Mouse (Mus musculus) cerebellum, postnatal 14 days (tissue): Measurements from ENCODE around the gene Sepsecs.

Experiments used
- DNase-seq, 2 experiments: peaks; one replicate each; pipeline ENCODE4 v3.0.0; 2021; ENCODE audit warnings: mixed read lengths in 2 of 2

The Sepsecs gene

DNA sequence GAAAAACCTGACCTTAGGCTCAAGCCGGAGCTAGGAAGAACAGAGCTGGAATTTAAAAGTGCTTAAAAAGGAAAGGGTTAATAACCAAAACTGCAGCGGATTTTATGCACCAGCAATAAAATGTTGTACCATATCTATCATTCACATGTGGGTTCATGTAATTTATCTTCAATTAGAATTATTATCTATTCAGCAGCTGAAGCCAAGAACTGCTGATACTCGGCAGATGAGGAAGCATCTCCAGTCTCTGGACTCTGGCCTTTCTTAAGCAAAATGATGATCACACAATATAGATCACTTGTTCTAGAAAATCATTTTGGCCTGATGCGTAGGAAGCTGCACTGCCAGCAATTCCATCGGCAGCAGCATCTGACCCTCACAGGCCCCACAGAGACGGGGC lies 27.8 kb downstream of the Sepsecs start:
- DNase-seq, result no peak

DNA sequence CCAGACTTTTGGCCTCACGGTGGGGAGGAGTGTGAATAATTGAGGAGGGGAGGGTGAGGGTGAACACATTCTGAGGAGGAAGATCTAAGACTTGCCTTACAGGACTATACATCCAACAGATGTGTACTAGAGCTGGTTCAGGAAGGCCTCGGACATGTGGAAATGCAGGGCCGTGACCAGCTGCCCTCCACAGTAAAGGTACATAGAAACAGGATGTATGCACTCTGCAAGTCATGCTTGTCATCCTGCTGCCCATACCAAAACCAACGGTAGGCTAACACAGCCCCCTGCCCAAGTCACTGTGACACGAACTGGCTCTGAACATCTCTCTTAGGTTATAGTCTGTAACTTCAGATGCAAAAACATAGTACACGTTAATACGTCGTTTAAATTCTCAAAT lies 30.6 kb downstream of the Sepsecs start:
- DNase-seq, result no peak

DNA sequence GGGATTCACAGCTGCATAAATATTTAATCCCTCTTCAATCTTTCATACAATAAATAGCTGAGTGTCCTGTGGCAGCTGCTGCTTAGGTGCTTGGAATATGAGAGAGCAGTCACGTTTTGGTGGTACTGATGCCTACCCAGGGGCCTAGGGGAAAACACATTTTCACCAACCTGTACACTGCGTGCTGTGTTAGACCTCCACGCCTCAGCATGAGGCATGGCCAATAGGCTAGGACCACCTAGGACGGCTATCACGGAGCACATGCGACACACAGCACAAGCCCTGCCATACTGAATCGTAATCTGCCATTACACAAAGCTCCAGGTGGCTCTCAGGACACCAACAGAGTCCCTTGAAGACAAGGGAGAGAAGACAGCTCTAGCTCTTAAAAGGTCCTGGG lies 31.5 kb downstream of the Sepsecs start:
- DNase-seq, result no peak

DNA sequence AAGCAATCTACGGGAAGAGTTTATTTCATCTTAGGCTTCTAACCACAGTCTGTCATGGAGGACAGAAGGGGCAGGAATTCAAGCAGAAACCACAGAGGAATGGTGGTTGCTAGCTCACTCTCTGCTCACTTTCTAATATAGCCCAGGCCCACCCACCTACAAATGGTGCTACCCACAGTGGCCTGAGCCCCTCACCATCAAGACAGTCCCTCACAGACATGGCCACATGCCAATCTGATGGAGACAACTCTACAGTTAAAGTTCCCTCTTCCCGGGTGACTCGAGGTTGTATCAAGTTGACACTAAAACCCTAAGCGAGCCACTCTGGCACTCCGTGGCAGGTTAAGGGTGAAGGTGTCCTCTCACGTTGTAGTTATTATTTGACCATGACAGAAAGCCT lies 32.6 kb downstream of the Sepsecs start:
- DNase-seq, result no peak

DNA sequence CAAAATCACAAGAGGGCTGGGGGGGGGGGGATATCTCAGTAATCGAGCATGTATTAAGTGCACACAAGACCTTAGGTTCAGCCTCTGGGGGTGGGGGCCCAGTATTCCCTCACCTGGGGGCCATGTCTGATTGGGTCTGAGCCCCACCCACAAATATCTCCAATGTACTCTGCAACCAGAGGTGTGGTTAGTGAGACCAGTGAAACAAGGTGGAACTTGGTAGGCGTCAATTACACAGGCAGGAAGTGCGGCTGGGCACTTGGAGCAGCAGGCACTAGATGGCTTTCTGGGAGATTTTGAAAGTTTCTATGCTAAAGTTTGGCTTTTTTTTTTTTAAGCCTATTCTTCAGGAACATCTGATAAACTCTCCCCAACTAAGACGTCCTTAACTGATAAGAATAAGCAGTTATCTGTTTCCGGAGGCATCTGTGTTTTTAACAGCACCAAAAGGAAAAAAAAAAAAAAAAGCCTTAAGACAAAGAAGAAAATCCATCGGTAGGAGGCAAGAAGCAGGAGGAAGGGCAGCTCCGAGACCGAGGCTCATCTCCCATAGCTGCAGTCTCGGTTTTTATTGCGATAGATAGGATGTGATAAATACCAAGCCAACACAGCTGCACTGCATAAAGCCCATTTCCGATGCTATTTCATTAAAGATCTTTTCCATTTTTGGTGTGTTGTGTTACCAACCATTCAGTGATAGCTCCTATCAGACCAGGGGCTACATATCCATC lies 33.3 kb downstream of the Sepsecs start:
- no peak for DNase-seq

DNA sequence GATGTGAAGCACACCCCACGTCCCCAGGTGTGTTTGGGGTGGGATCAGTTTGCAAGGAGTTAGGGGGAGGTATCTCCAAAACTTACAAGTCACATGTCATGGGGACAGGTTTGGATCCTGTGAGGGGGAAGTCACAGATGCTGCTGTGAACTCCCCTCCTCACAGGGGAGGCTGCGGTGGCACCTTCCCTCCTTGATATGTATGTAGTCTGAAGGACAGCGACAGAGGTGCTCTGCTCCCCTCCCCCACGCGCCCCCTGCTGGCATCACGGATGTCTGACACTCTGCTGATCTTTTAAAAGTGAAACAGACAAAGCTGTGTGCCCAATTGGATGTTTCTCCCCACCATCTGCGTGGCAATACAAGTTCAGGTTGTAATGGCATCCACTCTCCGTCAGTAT lies 35.5 kb downstream of the Sepsecs start:
- peak; percentile 55 to 71 for DNase-seq

DNA sequence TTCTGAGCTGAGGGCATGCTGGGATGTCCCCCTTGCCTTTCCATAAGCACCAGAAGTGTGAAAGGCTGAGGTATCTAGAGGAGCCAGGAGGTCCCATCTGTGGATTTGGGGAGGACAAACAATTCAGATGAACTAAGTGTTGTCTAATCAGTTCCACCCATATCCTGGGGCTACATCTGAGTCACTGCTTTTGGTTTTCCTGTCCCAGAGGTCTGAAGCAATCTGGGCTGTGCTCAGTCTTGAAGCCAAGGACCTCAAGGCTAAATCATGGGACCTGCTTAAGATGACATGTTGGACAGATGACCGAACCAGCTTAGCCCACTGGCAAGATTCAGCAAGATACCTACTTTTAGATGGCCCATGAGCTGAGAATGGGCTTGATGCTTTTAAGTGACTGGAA lies 39.0 kb downstream of the Sepsecs start:
- DNase-seq, result no peak

DNA sequence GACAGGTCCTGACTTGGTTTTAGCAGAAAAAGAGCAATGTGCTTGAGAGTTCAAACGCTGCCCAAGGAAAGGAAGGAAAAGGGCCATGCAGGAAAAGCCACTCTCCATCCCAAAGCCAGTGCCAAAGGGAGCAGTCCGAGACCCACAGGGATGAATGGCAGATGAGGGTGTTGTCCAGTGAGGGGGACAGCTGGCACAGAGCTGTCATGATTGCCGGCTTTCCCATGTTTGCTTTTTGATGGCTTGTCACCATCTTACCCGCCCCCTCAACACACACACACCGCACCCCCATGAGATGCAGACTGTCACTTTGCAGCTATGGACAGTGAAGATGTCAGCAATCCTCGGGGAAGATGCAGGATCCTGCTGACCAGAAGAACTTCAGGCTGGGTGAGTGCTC lies 40.3 kb downstream of the Sepsecs start:
- DNase-seq, result no peak

DNA sequence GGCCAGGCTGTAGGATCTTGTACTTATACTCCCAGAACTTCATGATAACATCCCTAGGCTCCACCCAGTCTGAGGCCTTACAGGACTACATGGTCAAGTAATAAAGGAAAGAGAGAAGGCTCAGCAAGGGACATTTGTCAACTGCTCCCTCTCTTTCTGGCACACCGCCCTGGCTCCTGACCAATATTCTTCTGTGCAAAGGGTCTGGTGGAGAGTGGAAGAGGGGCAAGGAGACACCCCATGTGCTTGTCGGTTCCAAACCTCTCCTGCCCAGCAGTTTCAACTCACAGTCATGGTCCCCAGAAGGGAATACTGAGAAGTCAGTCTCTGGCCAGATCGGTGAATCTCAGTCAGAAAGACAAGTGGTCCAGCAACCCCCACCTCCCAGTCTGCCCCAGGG lies 40.7 kb downstream of the Sepsecs start:
- DNase-seq, result peak; percentile 52 to 72

DNA sequence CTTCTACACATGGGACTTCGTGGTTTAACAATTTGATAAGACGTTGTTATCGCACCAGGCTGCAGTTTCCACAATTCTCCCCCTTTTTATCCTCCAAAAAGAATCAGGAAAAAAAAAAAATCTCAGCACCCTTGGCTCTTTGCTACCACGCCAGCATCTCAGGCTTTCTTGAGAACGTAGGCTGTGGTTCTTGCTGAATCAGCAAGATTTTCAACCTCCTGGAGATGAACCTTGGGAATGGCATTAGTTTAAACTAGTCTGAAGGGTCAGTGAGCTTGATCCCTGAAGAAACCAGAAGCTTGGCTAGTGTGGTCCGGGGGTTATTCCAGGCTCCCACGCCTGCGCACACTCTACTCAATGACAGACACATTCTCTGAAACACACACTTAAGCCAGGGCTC lies 41.8 kb downstream of the Sepsecs start:
- no peak for DNase-seq

DNA sequence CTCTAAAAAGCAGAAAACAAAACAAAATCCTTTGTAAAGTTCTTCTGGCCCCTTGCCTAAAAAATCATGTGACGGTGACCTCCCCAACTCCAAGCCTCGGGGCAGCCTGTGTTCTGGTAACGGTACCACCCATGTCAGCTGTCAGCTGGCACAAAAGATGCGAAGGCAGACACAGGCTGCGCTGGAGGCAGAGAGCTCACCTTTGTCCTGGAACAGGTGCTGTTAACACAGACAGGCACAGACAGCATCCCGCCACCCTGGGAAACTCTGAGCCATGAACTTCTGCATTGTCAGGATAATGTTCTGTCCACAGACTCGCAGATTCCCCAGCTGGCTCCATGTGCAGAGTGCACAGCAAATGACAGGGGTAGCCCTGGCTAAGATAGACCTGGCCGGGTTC lies 43.4 kb downstream of the Sepsecs start:
- no peak for DNase-seq

DNA sequence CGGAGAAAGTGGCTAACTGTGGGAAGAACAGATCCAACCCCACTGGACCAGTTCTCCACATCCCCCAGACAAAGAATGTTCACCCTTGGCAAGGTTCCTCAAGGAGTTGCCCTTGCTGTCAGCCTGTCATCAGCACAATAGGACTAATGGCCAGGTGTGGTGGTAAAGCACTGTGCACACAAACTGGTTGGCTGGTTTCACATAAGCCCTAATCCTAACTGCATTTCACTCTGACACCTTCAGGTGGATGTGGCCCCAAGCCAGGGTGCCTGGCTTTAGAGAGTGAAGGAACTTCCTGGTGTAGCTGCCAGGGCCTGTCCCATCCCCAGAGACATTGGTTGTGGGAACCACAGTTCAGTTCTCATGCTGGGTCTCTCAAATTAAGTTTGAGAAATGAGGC lies 44.6 kb downstream of the Sepsecs start:
- DNase-seq, result no peak

DNA sequence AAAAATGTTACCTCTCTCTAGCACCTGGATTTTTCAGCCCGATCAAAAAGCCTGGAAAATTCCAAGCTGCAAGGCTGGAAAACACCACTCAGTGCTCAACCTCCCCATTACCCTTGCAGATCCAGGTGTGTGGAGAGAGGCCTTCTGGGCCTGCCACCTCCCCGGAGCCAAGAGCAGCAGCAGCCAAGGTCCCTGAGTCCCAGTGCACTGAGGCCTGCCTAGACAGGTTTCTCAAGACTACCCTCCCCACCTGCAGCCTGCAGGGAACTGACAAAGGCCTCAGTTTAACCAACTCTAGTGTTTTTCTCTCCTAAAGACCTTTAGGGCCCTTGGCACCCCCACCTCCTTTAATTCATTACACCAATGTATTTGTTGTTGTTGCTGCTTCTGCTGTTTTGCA lies 46.4 kb downstream of the Sepsecs start:
- DNase-seq, result no peak

DNA sequence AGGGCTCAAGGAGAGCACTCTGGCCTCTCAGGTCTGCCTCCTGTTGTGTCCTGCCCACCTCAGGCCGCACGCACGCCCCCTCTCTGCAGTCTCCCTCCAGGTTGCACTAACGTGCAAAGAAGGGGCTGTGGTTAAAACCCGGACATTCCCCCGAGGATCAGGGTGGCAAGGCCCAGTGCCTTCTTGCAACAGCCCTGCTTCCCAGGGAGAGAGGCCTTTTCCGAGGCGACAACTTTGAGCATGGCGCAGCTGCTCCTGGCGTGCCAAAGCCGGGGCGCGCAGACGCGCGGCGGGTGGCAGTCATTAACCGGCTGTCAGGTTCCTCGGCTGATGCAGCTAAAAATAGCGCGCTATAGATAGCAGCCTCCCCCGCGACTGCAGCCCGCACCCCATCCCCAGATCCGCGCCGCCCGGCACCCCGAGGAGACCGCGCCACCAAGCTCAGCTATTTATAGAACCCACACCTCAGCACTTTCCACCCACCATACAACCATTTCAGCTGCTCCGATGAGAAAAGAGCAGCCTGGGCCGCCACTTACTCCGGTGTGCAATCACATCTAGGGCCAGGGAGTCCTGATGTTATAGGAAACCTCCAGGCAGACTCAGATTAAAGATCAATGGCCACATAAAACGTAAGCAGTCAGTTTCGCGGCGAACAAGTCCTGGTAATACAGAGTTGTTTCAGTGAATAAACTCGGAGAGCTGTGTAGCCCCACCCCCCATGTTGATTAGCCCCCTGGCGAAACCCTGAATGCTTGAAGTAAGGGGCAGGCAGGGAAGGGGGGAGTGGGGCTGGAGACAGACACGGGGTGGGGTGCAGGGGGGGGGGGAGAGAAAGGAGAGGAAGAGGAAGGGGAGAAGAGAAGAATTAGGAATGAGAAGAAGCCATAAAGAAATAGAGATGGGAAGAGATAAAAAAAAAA lies 50.9 kb downstream of the Sepsecs start:
- DNase-seq, result peak; percentile 75 to 81

DNA sequence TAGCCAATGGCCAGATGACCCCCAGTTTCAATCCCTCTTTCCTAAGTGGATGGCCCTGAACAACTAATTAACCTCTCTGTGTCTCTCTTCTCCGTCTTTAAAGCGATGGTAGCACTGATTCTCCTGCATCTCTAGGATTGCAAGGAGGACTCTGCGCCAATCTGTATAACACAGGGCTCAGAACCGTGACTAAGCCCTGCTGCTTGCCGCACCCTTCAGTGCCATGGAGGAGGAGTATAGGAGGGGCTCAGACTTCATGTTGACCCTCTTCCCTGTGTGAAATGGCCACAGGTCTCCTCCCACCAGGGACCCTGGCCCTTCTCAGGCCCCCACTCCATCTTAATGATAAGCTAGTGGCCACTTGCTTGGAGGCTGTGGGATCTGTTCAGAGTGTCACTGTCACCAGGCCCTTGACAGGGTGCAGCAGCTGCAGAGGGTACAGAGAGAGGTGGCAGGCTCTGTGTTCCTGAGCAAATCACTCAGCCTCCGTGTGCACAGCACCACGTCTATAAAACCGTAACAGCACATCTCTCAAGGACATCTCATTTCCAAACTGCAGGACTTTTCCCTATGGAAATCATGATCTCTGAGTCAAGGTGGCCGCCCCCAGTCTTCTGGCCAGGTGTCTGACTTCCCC lies 51.7 kb downstream of the Sepsecs start:
- no peak for DNase-seq

DNA sequence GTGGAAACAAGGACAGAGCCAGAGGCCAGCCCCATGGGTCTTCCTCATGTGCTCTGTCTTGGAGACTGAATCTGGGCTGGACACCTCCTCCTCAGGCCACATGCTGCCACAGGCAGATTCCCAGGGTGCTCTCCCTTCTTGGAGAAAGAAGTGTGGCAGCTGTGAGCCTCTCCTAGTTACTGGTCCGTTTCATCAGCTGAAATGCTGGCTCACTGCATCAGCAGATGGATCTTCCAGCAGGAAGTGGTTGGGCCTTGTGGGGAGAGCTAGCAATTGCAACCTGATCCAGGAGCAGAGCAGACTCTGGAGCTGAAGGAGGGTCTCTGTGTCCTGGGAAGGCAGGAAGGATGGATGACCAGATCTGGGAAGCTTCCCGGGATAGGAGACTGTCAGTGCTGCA lies 53.0 kb downstream of the Sepsecs start:
- peak; percentile 59 to 63 for DNase-seq

DNA sequence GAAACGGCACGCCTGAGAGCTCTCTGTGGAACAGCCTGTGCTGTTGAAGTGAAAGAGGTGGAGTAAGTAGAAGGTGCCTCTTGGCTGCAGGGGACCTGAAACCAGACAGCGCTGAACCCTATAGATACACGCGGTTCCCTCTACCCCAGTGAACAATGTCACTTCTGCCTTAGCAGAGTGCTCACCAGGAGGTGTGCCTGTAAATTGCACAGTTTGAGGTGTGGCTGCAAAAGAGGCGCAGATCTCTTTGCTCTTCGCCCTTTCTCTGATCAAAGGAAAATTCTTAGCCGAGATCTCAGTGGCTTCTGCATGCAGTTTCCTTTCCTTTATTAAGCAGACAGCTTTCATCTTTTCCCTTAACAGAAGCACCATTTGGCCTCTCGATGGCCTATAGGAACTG lies 54.1 kb downstream of the Sepsecs start:
- DNase-seq, result no peak

DNA sequence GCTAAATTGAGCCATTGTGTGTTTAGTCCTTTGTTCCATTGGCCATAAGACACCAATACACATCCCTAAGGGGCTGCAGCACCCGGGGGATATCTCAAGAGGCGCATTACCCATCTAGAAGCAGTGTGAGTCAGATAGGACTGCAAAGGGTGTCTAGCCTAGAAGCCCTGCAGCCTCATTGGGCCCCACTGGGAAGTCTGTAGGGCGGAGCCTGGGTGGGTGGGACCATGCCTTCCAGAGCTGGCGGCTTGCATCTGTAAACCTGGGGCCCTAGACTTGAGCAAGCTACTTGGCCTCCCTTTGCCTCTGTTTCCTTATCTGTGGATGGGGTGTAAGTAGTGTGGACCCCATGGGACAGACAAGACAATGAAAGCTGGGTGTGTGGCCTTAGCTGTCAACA lies 54.8 kb downstream of the Sepsecs start:
- no peak for DNase-seq

DNA sequence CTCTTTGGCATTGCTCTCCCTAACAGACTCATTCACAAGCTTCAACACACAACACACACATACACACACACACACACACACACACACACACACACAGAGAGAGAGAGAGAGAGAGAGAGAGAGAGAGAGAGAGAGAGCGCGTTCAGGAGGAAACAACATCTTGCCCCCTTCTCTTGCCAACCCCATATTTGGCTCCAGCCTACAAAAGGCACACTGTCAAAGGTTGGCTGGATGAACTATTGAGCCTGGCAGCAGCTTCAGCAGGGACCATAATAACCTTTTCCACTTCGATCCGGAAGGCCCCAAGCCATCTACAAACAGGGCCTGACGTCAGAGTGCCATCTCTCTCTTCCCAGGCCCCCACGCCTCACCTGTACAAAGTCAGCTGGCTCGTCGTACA lies 56.7 kb downstream of the Sepsecs start:
- peak; percentile 32 to 38 for DNase-seq

DNA sequence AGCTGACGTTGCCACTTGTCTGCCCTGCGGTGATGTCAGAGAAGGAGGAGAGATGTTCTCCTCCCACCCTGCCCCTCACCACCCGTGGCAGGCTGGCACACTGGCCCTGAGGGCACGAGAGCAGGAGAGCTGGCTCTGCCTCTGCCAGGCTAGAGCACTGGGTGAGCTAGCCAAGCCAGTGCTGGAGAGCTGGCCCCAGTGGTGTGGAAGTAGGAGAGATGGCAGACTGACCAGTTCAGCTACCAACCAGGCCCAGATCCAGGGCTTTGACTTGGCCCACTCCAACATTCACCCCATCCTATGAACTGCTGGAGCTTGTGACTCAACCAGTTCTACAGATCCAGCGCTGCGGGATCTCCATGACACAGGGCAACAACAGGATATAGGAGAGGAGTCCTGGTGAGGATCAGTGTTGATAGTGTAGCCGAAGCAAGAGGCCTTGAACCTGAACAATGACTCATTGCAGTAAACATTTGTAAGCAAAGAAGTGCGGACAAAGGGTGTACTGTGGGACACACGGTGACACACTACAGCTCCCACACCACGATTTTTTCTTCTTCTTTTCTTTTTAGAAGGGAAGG lies 58.1 kb downstream of the Sepsecs start:
- DNase-seq, result peak; percentile 24 to 39

DNA sequence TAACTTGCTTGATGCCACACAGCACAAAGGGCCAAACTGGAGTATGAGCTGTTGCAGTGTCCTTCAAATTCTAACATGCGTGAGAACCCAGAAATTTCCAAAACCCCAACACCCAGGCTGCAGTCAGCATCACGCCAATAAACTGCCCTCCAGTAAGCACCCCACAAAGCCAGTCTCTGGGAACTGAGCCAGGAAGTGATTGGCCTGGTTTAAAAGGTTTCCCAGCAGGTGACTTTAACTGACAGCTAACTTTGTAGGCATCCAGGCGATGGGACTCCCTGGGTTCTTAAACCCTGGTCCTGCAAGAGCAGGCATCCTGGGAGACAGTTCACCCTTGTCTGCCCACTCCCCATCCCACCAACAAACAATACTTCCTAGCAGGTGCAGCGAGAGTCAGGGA lies 59.2 kb downstream of the Sepsecs start:
- DNase-seq, result no peak

DNA sequence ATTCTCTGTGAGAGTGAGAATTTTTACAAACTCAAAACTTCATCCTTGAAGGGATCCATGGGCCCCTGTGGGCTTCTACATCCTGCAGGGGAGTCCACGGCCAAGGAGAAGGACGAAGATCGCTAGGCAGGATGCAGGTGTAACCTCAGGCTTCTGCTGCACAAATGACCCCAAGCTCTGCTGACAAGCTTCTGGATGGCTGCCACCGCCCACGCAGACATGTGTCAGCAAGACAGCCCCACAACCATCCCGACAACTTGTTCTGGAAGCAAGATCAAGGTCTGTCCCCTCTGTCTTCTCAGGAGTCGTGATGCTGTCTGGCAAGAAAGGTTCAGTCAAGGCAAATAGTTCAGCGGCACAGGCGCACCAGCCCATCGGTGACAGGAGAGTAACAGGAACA lies 59.8 kb downstream of the Sepsecs start:
- DNase-seq, result peak; percentile 28 to 37

DNA sequence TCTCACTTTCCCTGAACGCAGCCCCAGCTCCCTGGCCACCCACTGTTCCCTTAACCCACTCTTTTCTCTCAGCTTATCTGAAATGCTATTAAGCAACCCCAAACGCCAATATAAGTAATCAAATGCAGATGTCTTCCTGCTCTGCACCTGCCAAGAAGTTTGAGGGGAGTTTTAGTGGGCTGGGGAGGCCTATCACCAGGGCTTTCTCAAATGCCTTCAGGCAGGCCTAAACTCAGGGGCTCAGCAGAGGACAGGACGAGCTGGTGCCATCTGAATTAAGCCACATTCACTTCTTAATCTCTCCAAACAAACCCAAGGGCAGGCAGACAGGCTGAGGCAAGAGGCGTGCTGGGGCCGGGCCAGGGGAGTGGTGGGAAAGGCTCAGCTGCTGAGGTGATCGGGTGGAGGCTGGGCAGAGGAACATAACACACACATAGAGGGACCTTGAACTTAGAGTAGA lies 64.9 kb downstream of the Sepsecs start:
- DNase-seq, result no peak
